ENCODE assay signal across 18 mouse cellular contexts in genomic region chr19:56705026-56705675, GRCm38 (mm10). TPM values are rescaled to one million over a fixed set of nuclear protein-coding genes. Genes with fewer than 3 reads are reported as not detected.
A peak's percentile ranks its signal among the peaks of the same experiment; 100 is the strongest.
DNase-seq lines count a peak whose midpoint lies in the region; ATAC-seq lines count a peak whose summit lies in the region.
"Had no signal": no experiment of that assay in that cellular context is flagged by ENCODE, and none has a peak within 500 bp of the region (broad histone marks: within the 10 kb centered on the region; RNA-seq: fewer than 3 reads in every experiment).

No protein-coding gene starts in this region.

- 29% methylated on average over 8 of the region's 8 CpGs for WGBS in heart, embryonic 15.5 days
- 22% methylated on average over 8 of the region's 8 CpGs for WGBS in forebrain, embryonic 14.5 days

- H3K9ac ChIP-seq in heart, embryonic 15.5 days, result no peak overlapping the region
- no peak overlapping the region for H3K9ac ChIP-seq in forebrain, embryonic 14.5 days (ENCODE audit: low read length)
- H3K9ac ChIP-seq: hindbrain, embryonic 12.5 days; limb, embryonic 12.5 days; liver, embryonic 14.5 days; neural tube, embryonic 12.5 days had no signal

- H3K27me3 ChIP-seq in heart, embryonic 15.5 days, result no peaks in the 10 kb centered on the region
- no peaks in the 10 kb centered on the region for H3K27me3 ChIP-seq in forebrain, embryonic 14.5 days (replicated peaks; ENCODE audit: control insufficient read depth, insufficient read depth, low read length)
- H3K27me3 ChIP-seq: limb, embryonic 12.5 days; neural tube, embryonic 12.5 days had no signal

- ATAC-seq in heart, embryonic 15.5 days (replicated peaks; ENCODE audit: insufficient number of reproducible peaks, insufficient read depth, low FRiP score, low read depth), result no peak
- ATAC-seq in forebrain, embryonic 14.5 days, result no peak
- ATAC-seq: intestine, postnatal 0 days had no signal

- no peaks in the 10 kb centered on the region for H3K36me3 ChIP-seq in heart, embryonic 15.5 days
- H3K36me3 ChIP-seq in forebrain, embryonic 14.5 days (ENCODE audit: control insufficient read depth, insufficient read depth, low read length), result no peaks in the 10 kb centered on the region
- H3K36me3 ChIP-seq: hindbrain, embryonic 12.5 days; limb, embryonic 12.5 days; neural tube, embryonic 12.5 days had no signal

- no peak overlapping the region for H3K4me3 ChIP-seq in heart, embryonic 15.5 days
- H3K4me3 ChIP-seq in forebrain, embryonic 14.5 days (ENCODE audit: low read depth, low read length), result no peak overlapping the region
- H3K4me3 ChIP-seq: hindbrain, embryonic 12.5 days; limb, embryonic 12.5 days; megakaryocyte, embryonic 14.5 days; neural tube, embryonic 12.5 days had no signal

- no peak overlapping the region for H3K27ac ChIP-seq in heart, embryonic 15.5 days
- no peak overlapping the region for H3K27ac ChIP-seq in forebrain, embryonic 14.5 days (ENCODE audit: low read depth, low read length)
- H3K27ac ChIP-seq: hindbrain, embryonic 12.5 days; kidney, postnatal 0 days; limb, embryonic 12.5 days; liver, embryonic 14.5 days; neural tube, embryonic 12.5 days had no signal

- no peak for DNase-seq in heart, postnatal 4 days
- peak; percentile 16 for DNase-seq in urinary bladder, postnatal 25 days (ENCODE audit: low spot score)
- no peak for DNase-seq in urinary bladder, postnatal 4 days (ENCODE audit: low spot score in 2 of 2)
- DNase-seq in lung, postnatal 10 days, result peak; percentile 50
- no peak for DNase-seq in forebrain, embryonic 14.5 days (ENCODE audit: low spot score)
- DNase-seq in natural killer cell, adult 2 months (ENCODE audit: low spot score in 2 of 2), result no peak
- DNase-seq: cerebellum, postnatal 14 days; heart, adult 11 months; spleen, adult 18-20 months; thymus, postnatal 36 days had no signal

- H3K4me1 ChIP-seq in heart, embryonic 15.5 days (replicated peaks), result peaks cover 34% of the 10 kb centered on the region
- H3K4me1 ChIP-seq in forebrain, embryonic 14.5 days (ENCODE audit: control insufficient read depth, insufficient read depth, low read length), result peaks cover 19% of the 10 kb centered on the region; the same call in 1 of the 2 replicates
- H3K4me1 ChIP-seq: limb, embryonic 12.5 days; neural tube, embryonic 12.5 days had no signal

- H3K4me2 ChIP-seq in heart, embryonic 15.5 days, result peak overlapping the region; percentile 17; the same call in 1 of the 2 replicates
- H3K4me2 ChIP-seq in forebrain, embryonic 14.5 days (ENCODE audit: low read length), result no peak overlapping the region
- H3K4me2 ChIP-seq: hindbrain, embryonic 12.5 days; limb, embryonic 12.5 days; neural tube, embryonic 12.5 days had no signal

- no peaks in the 10 kb centered on the region for H3K9me3 ChIP-seq in heart, embryonic 15.5 days (replicated peaks)
- no peaks in the 10 kb centered on the region for H3K9me3 ChIP-seq in forebrain, embryonic 14.5 days (replicated peaks; ENCODE audit: control insufficient read depth, low read length)
- H3K9me3 ChIP-seq: hindbrain, embryonic 12.5 days; limb, embryonic 12.5 days; neural tube, embryonic 12.5 days had no signal

RNA-seq across cellular contexts. Expression of gene Adrb1, which starts 16.8 kb away (rescaled TPM):
- 4.0 and 4.7 TPM in 2 replicates for polyA plus RNA-seq in heart, embryonic 15.5 days (2015; fragmentation: Nextera tagmentation; extraction: Ambion mirVana)
- 10 to 100 TPM; 30.3 to 33.8 TPM for total RNA-seq in heart, postnatal 4 days (2021)
- 1.1 and 1.7 TPM in 2 replicates for polyA plus RNA-seq in forebrain, embryonic 14.5 days (2014; fragmentation: Nextera tagmentation; extraction: Ambion mirVana)

Comparison
In these comparisons a context has a peak if more than half of its experiments do, and no peak if none do; other contexts are left out.
1. DNase-seq: peak in urinary bladder, postnatal 25 days (single experiment) and lung, postnatal 10 days (single experiment); none in heart, postnatal 4 days (single experiment), urinary bladder, postnatal 4 days (0 of 2), forebrain, embryonic 14.5 days (single experiment) and natural killer cell, adult 2 months (0 of 2).